Mouse (Mus musculus) kidney, adult 2 months (tissue): ENCODE measurements around the gene Dnaaf5.

Source experiments
- CTCF ChIP-seq: fragments of 200-500 bp; conservative IDR thresholded peaks from 2 replicates; pipeline ENCODE4 v1.5.1; 2011; ENCODE audit warnings: low read depth, mild to moderate bottlenecking, control low read depth, low read length, moderate library complexity, mixed read lengths; ENCODE audit not compliant: insufficient read depth, insufficient read length
- POLR2A ChIP-seq: fragments of 200-500 bp; IDR thresholded peaks from one replicate; pipeline ENCODE4 v1.6.1; 2011; ENCODE audit warnings: low read depth, low read length, control low read depth

- TF ChIP-seq CTCF (no peak), POLR2A (no peak)
Measured at GRCm38 (mm10) chr5:139138926-139139472, 11.0 kb upstream of the Dnaaf5 start.
